Mouse (Mus musculus) spleen, adult 2 months (tissue): Measurements from ENCODE around the gene Dip2c. TPM values are rescaled to one million over a fixed set of nuclear protein-coding genes. Genes with fewer than 3 reads are reported as not detected.

ENCODE experiments used
- DNase-seq, 2 experiments: peaks; one replicate each; pipeline versions ENCODE4 v3.0.0 to v3.0.0-alpha.2; 2012 to 2021; ENCODE audit warnings: low spot score in 2 of 2, low read depth in 1 of 2
- H3K27ac ChIP-seq: fragments of 200-500 bp; 2 replicates; pipeline ENCODE4 v1.5.1; 2012; ENCODE audit warnings: low read length, inconsistent platforms; ENCODE audit not compliant: insufficient read depth
- H3K27me3 ChIP-seq: fragments of 200-500 bp; 2 replicates; pipeline ENCODE4 v1.6.1; 2012; ENCODE audit warnings: mild to moderate bottlenecking, moderate library complexity, low read length, inconsistent platforms; ENCODE audit not compliant: control insufficient read depth, insufficient read depth
- H3K36me3 ChIP-seq: fragments of 200-500 bp; 2 replicates; pipeline ENCODE4 v1.6.1; 2012; ENCODE audit warnings: mild to moderate bottlenecking, low read length, inconsistent platforms; ENCODE audit not compliant: control insufficient read depth, insufficient read depth
- H3K4me1 ChIP-seq: fragments of 200-500 bp; 2 replicates; pipeline ENCODE4 v1.6.1; 2011; ENCODE audit warnings: inconsistent platforms; ENCODE audit not compliant: control insufficient read depth, insufficient read depth, insufficient read length
- H3K4me3 ChIP-seq: fragments of 200-500 bp; 2 replicates; pipeline ENCODE4 v1.5.1; 2011; ENCODE audit warnings: mild to moderate bottlenecking, inconsistent platforms; ENCODE audit not compliant: insufficient read depth, insufficient read length; ENCODE audit errors: extremely low read depth
- CTCF ChIP-seq: fragments of 200-500 bp; IDR thresholded peaks from 2 replicates; pipeline ENCODE4 v1.5.1; 2011; ENCODE audit warnings: mild to moderate bottlenecking, inconsistent platforms; ENCODE audit not compliant: insufficient read depth, insufficient read length, insufficient replicate concordance; ENCODE audit errors: extremely low read depth
- POLR2A ChIP-seq: fragments of 200-500 bp; IDR thresholded peaks from 2 replicates; pipeline ENCODE4 v1.6.1; 2011; ENCODE audit warnings: low read depth, low read length, inconsistent platforms
- WGBS: fragments of 180-500 bp; shearing (Covaris S2); methylation state at CpG from one replicate; pipeline ENCODE4 v1.1.7; 2018; 5-methylcytosine and 5-hydroxymethylcytosine counted together
- polyA plus RNA-seq: library from polyadenylated mRNA; depleted of rRNA; stranded (reverse); fragments of >200 nt; gene quantifications from 2 replicates; pipeline ENCODE4 v1.2.3, GENCODE M21; 2012

Dip2c gene
- polyA plus RNA-seq, 1 experiment, result 2.3 TPM

- Histone ChIP-seq H3K36me3 (peaks cover 53% of the 10 kb centered on the region), H3K4me1 (no peaks in the 10 kb centered on the region), H3K4me3 (no peak overlapping the region), H3K27ac (no peak overlapping the region), H3K27me3 (no peaks in the 10 kb centered on the region)
- WGBS, result 92% methylated on average over 16 of the region's 16 CpGs
- no peak for TF ChIP-seq CTCF
- no peak for DNase-seq
Measured at GRCm38 (mm10) chr13:9689366-9689765, 413.0 kb downstream of the Dip2c start.

- Histone ChIP-seq H3K36me3 (peaks cover 38% of the 10 kb centered on the region), H3K27ac (no peak overlapping the region), H3K27me3 (no peaks in the 10 kb centered on the region), H3K4me3 (no peak overlapping the region), H3K4me1 (no peaks in the 10 kb centered on the region)
- DNase-seq, result no peak
- WGBS, result 97% methylated on average over 3 of the region's 3 CpGs
- TF ChIP-seq CTCF, result no peak
- TF ChIP-seq POLR2A, result no peak
Measured at GRCm38 (mm10) chr13:9692876-9693275, 416.5 kb downstream of the Dip2c start.

- 94% methylated on average over 6 of the region's 6 CpGs for WGBS
- H3K27ac ChIP-seq, result no peak overlapping the region
- peaks cover 25% of the 10 kb centered on the region for H3K36me3 ChIP-seq
- no peak for DNase-seq
- TF ChIP-seq POLR2A (no peak), CTCF (no peak)
- H3K4me1 ChIP-seq, result no peaks in the 10 kb centered on the region
- no peaks in the 10 kb centered on the region for H3K27me3 ChIP-seq
- H3K4me3 ChIP-seq, result no peak overlapping the region
Measured at GRCm38 (mm10) chr13:9694651-9695050, 418.3 kb downstream of the Dip2c start.

- DNase-seq, result no peak
- Histone ChIP-seq H3K4me3 (no peak overlapping the region), H3K36me3 (peaks cover 21% of the 10 kb centered on the region), H3K27me3 (no peaks in the 10 kb centered on the region), H3K4me1 (no peaks in the 10 kb centered on the region), H3K27ac (no peak overlapping the region)
- WGBS, result 93% methylated on average over 4 of the region's 4 CpGs
- TF ChIP-seq CTCF, result no peak
- no peak for TF ChIP-seq POLR2A
Measured at GRCm38 (mm10) chr13:9695403-9695802, 419.1 kb downstream of the Dip2c start.

GRCm38 (mm10) chr13:9695809-9696208 lies 419.5 kb downstream of the Dip2c start:
- Histone ChIP-seq H3K4me1 (no peaks in the 10 kb centered on the region), H3K27ac (no peak overlapping the region), H3K4me3 (no peak overlapping the region), H3K27me3 (no peaks in the 10 kb centered on the region), H3K36me3 (peaks cover 17% of the 10 kb centered on the region)
- DNase-seq, result no peak
- TF ChIP-seq CTCF (no peak), POLR2A (no peak)

GRCm38 (mm10) chr13:9697340-9697739 lies 421.0 kb downstream of the Dip2c start:
- no peak for TF ChIP-seq CTCF
- TF ChIP-seq POLR2A, result no peak
- WGBS, result 93% methylated on average over 4 of the region's 4 CpGs
- no peak for DNase-seq

GRCm38 (mm10) chr13:9702615-9703235 lies 426.4 kb downstream of the Dip2c start:
- peaks cover 4% of the 10 kb centered on the region for H3K36me3 ChIP-seq
- H3K4me1 ChIP-seq, result no peaks in the 10 kb centered on the region
- 86% methylated on average over 12 of the region's 12 CpGs for WGBS
- TF ChIP-seq POLR2A, result no peak
- no peak for TF ChIP-seq CTCF
- no peak overlapping the region for H3K4me3 ChIP-seq
- DNase-seq, result no peak
- no peaks in the 10 kb centered on the region for H3K27me3 ChIP-seq
- H3K27ac ChIP-seq, result no peak overlapping the region

More at GRCm38 (mm10) chr13:9697340-9697739, 421.0 kb downstream of the Dip2c start:
- Histone ChIP-seq H3K4me3 (no peak overlapping the region), H3K27ac (no peak overlapping the region), H3K27me3 (no peaks in the 10 kb centered on the region), H3K36me3 (peaks cover 12% of the 10 kb centered on the region), H3K4me1 (no peaks in the 10 kb centered on the region)
